Mouse (Mus musculus) lung, postnatal 4 days (tissue): ENCODE measurements at regions not wholly inside any gene's neighbourhood (a gene's known extent, or its start where the extent isn't known, plus 50 kb on each side); places are given as distances from the start of the nearest gene placed in this dataset.

Source experiments
- DNase-seq, 2 experiments: peaks; one replicate each; pipeline ENCODE4 v3.0.0; 2021

DNA sequence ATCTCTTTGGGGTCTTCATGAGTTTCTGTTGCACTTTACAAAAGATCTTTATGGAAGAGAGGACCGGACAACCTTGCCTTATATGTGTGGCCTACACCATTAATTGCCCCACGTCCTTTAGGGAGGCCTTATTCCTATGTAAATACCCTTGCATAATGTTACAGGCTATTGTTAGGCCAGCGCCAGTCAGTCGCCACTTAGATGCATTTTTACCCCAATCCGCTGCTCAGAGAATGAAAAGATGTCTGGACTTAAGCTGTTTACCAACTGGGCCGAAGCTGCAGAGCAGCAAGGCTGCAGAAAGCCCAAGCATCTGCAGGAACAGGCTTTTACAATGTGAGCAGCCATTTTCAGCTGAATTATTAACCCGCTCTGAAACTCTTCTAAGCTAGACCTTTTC lies 79.5 kb upstream of the Otx2 start:
- no peak for DNase-seq

DNA sequence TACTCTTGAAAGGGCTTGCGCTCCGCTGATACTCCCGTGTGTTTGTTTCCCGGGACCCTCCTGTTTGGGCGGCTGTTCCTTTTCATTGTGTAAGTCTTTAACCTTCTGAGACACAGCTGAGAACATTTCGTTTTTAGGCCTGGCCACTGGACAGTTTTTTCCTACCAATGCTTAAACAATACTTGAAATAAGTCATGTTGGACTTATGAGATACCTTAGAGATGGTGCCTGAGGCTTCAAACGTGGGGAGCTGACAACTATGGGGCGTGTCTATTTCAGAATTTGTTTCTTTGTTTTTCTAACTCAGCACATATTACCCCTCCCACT lies 78.9 kb upstream of the Otx2 start:
- DNase-seq: no peak

DNA sequence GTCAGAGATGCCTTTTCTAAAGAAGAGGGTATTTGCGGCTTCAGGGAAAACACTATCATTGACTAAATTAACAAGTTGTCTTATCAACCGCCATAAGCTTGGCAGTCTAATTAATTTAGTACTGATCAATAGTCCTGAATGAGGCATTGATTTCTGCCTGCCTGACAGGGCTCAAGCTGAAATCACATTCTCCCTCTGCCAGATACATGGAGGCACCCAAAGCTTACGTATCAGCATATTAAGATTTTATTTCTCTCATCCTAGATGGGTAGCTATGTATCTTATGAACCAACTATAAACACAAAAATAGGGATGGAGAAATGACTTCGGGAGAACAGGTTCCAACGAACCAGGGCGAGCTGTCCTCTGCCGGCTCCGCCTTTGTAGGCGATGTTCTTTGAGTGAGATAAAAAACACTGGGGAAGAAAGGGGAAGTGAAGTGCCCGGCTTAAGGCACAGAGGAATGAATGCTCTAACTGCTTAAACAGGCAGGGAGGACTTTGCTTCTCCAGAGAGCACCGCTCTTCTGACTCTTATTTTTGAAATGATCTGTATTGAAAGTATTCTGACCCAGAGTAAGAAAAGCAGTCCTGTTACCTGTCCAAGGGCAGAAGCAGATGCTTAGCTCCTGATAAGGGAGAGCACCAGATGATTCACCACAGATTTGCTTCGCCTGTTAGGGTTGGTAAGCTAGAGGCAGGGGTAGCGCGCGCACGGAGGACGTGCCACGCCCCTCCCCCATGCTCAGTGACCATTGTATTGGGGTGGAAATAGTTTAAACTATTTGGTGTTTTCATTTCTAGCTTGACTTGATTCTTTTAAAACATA lies 78.3 kb upstream of the Otx2 start:
- DNase-seq: no peak

DNA sequence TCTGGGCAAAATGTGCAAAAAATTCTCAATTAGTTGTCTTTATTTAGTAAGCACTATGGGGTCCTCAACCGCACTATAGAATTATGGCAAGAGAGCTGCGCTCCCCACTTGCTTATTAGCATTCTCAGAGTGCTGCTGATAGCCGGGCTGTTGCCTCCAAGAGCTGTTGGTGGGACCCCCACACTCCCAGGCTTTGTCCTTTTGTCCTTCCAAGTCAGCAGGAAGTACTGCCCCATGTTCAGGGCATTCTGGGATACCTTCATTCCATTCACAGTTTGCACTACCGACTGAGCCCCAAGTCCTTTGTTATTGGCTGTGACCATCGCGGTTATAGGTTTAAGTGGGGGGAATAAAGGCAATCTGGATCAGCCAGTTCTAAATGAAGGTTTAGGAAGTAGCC lies 77.4 kb upstream of the Otx2 start:
- no peak for DNase-seq

DNA sequence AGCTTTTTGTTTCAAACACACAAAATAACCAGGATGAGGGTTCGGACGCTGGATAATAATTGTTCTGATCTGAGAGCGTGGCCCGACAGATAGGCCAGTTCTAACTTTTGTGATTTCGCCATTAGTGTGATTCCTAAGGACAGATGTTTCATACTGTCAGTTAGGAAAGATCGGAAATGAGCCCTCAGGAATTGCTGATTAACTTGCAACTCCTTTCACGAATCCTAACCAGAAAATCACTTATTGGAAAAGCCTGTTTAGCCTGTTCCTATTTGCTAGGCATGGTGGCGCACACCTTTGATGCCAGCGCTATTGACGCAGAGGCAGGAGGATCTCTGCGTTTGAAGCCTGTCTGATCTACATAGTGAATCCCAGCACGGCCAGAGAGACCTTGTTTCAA lies 75.4 kb upstream of the Otx2 start:
- no peak for DNase-seq

DNA sequence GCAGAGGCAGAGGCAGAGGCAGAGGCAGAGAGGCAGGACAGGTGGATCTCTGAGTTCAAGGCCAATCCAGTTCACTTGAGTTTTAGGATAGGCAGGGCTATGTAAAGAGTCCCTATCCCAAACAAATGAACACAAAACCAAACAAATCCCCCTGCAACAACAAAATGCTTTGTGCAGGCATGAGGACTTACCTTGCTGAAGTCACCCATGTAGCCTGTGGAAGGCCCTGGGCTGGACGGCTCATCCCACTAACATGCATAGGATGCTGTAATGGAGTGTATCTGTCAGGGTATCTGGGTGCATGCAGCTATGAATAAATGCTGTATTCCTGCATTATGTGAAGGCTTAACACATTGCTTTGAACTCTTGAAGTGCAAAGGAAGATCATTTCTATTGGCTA lies 74.3 kb upstream of the Otx2 start:
- no peak for DNase-seq

DNA sequence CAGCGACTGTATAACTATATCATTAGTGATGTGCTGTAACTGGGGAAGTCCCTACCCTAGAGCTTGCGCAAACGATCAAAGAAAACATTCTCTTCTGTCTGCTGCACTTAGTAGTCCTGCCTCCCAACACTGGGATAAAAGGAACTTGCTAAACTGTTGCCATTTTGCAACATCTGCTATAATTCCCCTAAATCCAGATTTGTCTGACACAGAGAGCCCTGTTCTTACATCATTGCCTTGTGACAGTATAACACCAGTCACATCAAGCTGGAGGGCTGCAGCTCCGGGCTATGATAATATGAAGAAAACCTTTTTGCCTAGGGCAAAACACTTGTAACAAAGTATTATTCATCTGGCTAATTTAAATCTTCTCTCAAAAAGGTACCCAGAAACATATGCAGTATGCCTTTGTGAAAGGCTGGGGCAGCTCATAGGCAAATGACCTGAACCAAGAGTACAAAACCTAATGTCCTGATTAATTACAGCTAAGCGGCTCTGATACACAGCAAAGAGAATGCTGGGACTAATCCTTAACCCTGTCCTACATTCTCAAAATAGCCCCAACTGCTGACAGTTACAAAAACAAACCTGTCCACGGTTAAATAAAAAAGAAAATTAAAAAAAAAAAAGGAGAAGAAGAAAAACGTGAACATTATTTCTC lies 67.5 kb upstream of the Otx2 start:
- no peak for DNase-seq

DNA sequence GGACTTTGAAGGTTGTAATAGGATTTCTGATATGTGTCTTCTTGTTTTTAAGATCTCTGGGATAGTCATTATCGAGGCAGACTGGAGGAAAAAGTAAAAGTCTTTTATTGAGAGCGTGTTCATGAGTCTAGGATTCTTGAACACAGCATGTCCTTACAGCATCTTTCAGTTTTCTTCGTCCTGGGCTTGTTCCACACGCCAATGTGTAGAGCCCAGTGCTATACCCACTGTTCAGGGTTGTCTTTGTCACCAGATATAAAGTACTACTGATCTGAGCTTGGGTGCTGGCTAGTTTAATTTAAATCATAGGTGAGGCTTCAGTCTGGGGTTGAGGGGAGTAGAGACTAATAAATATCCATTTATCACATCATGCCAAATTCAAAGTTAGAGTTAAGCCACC lies 65.5 kb upstream of the Otx2 start:
- DNase-seq: no peak

DNA sequence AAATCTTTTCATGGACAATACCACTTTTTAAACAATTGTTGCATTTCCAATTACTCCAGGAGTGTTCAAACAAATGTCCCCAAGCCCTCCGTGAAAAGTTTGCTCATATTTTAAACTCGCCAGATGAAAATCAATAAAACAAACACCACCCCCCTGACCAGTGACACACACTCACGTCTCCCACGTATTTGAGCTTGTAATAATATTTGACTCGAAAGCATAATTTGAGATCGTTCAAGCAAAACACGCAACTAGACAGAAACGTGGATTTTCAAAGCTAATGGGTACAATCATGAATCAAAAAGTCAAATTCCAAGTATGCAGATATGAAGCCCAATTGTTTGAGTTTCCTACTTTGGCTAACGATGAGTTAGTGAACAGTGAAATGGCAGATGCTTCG lies 65.0 kb upstream of the Otx2 start:
- no peak for DNase-seq

DNA sequence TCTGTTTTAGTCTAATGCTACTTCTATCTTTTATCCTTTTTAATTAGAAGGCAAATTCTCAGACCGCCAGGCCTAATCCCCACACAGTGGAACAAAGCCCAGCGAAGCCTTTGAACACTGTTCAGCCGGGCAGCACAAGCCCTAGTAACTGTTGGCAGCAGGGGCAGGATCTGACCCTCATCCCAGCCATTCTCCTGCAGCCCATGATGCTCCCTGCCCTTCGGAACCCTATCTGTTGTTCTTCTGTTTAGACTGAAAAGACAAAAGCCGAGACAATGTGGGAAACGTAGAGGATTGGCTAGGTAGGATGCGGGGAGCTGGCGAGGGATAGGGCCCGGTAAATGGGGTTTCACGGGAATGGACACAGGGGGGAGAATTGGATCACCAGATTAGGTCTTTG lies 64.6 kb upstream of the Otx2 start:
- no peak for DNase-seq

DNA sequence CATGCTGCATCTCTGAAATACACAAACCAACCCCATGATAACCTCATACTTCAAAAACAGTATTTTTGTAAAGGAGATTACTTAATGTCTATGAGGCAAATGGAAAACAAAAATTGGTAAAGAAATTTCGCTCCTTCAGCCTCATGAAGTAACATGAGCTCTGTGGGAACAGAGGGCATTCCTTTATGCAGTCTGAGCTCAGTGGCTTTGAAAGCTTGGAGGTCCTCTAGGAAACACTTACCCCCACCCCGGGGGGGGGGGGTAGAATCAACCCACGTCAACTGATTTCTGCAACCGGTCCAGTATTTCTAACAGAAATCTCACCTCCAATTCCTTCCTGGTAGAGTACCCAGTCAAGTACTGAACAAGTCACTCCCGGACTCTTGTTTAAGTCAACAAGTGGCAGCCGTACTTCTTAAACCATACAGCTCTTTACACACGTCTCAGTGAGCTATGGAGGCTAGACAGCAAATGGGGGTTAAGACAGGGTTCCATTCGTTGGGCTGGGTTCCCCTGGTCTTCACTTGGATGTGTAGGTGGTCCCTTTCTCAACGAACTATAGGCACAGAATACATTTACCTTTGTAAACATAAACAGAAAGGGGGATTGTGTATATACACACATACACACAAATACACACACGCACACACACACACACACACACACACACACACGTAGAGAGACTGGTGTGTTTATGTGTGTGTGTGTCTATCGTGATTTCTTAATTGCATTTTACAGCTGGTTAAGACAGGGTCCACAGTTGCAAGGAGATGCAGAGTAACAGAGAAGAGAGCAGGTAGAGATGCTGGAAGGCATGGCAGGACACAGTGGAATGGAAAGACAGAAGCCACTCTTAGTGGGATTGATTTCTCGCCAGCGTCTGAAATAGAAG lies 63.6 kb upstream of the Otx2 start:
- DNase-seq: no peak

DNA sequence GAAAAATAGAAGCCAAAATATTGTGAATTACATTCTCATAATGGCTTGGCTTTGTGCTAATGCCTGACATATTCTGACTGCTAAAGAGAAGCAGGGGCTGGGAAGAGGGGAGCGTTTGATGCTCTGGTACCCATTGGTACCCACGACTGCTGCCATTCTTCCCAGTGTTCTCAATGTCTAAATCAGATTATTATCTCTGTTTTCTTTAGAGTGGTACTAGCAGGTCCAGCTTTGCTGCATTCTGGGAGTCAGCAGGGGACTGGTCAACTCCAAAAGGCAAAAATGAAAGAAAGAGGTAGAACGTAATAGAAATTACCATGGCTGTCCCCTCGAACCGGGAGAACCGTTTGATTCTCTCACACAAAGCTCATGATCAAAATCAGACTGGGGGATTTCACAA lies 62.6 kb upstream of the Otx2 start:
- DNase-seq: no peak

DNA sequence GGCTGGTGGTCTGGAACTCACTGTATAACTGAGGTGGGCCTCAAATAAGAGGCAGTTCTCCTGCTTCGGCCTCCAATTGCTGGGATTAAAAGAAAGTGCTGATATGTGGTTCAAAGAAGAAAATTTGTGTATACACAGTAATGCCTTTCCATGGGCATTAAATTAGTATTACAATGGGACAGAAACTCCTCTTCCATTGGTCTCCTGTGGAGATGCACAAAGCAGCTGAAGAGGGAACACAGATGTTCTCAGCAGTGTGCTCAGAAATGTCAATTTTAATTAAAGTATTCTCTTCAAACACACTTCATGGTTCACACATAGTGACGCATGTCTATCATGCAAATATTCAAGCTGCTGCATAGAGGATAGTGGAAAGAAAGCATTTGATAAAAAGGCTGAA lies 56.4 kb upstream of the Otx2 start:
- no peak for DNase-seq
